Comparison of ENCODE assay signal across 7 mouse cellular contexts in genomic region chr11:69579128-69580017, GRCm38 (mm10). TPM values are rescaled to one million over a fixed set of nuclear protein-coding genes. Genes with fewer than 3 reads are reported as not detected.
A peak's percentile ranks its signal among the peaks of the same experiment; 100 is the strongest.
DNase-seq lines count a peak whose midpoint lies in the region; ATAC-seq and TF ChIP-seq lines count a peak whose summit lies in the region.

No protein-coding gene starts in this region.

- H3K4me1 ChIP-seq in embryonic facial prominence, embryonic 10.5 days, result peaks cover 46% of the 10 kb centered on the region
- no peaks in the 10 kb centered on the region for H3K4me1 ChIP-seq in intestine, postnatal 0 days (replicated peaks; ENCODE audit: control insufficient read depth, insufficient read depth, low read length)
- peaks cover 43% of the 10 kb centered on the region for H3K4me1 ChIP-seq in midbrain, embryonic 12.5 days
- H3K4me1 ChIP-seq in small intestine, adult 2 months (ENCODE audit: control insufficient read depth, insufficient read depth, insufficient read length, low read length), result peaks cover 14% of the 10 kb centered on the region; the same call in 1 of the 2 replicates

- no peaks in the 10 kb centered on the region for H3K27me3 ChIP-seq in embryonic facial prominence, embryonic 10.5 days (replicated peaks; ENCODE audit: low read depth, poor library complexity, severe bottlenecking)
- H3K27me3 ChIP-seq in intestine, postnatal 0 days (replicated peaks; ENCODE audit: control insufficient read depth, insufficient read depth, low read length), result no peaks in the 10 kb centered on the region
- H3K27me3 ChIP-seq in midbrain, embryonic 12.5 days, result no peaks in the 10 kb centered on the region
- no peaks in the 10 kb centered on the region for H3K27me3 ChIP-seq in small intestine, adult 2 months (ENCODE audit: control insufficient read depth, insufficient read depth, low read length)

- peak; percentile 87 for ATAC-seq in intestine, postnatal 0 days
- ATAC-seq in midbrain, embryonic 12.5 days (ENCODE audit: low FRiP score, low read depth), result peak; percentile 85

- peak overlapping the region; percentile 91 for H3K4me3 ChIP-seq in embryonic facial prominence, embryonic 10.5 days
- peak overlapping the region; percentile 80 for H3K4me3 ChIP-seq in intestine, postnatal 0 days (ENCODE audit: low read depth, low read length)
- H3K4me3 ChIP-seq in midbrain, embryonic 12.5 days, result peak overlapping the region; percentile 82
- peak overlapping the region; percentile 85 for H3K4me3 ChIP-seq in small intestine, adult 2 months (ENCODE audit: low read depth, low read length)

- no peaks in the 10 kb centered on the region for H3K9me3 ChIP-seq in embryonic facial prominence, embryonic 10.5 days
- no peaks in the 10 kb centered on the region for H3K9me3 ChIP-seq in intestine, postnatal 0 days (ENCODE audit: control insufficient read depth)
- no peaks in the 10 kb centered on the region for H3K9me3 ChIP-seq in midbrain, embryonic 12.5 days

- intact Hi-C loops in left cerebral cortex, postnatal 4 days (cut with DNase I), result no loop called here

- peak; percentile 97 for DNase-seq in adrenal gland, postnatal 10 days
- peak; percentile 98 for DNase-seq in embryonic facial prominence, embryonic 10.5 days (ENCODE audit: low spot score)
- DNase-seq in gonadal fat pad, adult 2 months (ENCODE audit: low read depth), result peak; percentile 95
- DNase-seq in left cerebral cortex, postnatal 4 days, result peak; percentile 96

- peak overlapping the region; percentile 64 for H3K9ac ChIP-seq in intestine, postnatal 0 days (ENCODE audit: low read depth, low read length)
- H3K9ac ChIP-seq in midbrain, embryonic 12.5 days (replicated peaks), result peak overlapping the region; percentile 82

- peak; percentile 55; the same call in 1 of the 2 replicates for TF ChIP-seq POLR2A in small intestine, adult 2 months (IDR thresholded peaks at IDR 0.05; ENCODE audit: low read depth, low read length)

- 3% methylated on average over 39 of the region's 39 CpGs for WGBS in embryonic facial prominence, embryonic 10.5 days
- under 1% methylated on average over 39 of the region's 39 CpGs for WGBS in intestine, postnatal 0 days
- 2% methylated on average over 39 of the region's 39 CpGs for WGBS in midbrain, embryonic 12.5 days
- under 1% methylated on average over 39 of the region's 39 CpGs for WGBS in small intestine, adult 2 months

- peak; percentile 100 for TF ChIP-seq CTCF in intestine, postnatal 0 days (IDR thresholded peaks at IDR 0.05; ENCODE audit: low read depth)
- TF ChIP-seq CTCF in small intestine, adult 2 months (IDR thresholded peaks at IDR 0.05; ENCODE audit: extremely low read depth, insufficient read length, insufficient replicate concordance, low read depth, low read length), result peak; percentile 100

- peak overlapping the region; percentile 93 for H3K27ac ChIP-seq in embryonic facial prominence, embryonic 10.5 days (replicated peaks)
- peak overlapping the region; percentile 94 for H3K27ac ChIP-seq in intestine, postnatal 0 days (ENCODE audit: low read depth, low read length)
- peak overlapping the region; percentile 94 for H3K27ac ChIP-seq in midbrain, embryonic 12.5 days (replicated peaks)
- H3K27ac ChIP-seq in small intestine, adult 2 months (ENCODE audit: insufficient read depth, low read depth, low read length), result peak overlapping the region; percentile 87

- H3K4me2 ChIP-seq in intestine, postnatal 0 days (replicated peaks; ENCODE audit: low read depth), result peak overlapping the region; percentile 94
- peak overlapping the region; percentile 87 for H3K4me2 ChIP-seq in midbrain, embryonic 12.5 days (replicated peaks)

- peaks cover 51% of the 10 kb centered on the region for H3K36me3 ChIP-seq in embryonic facial prominence, embryonic 10.5 days (replicated peaks)
- H3K36me3 ChIP-seq in intestine, postnatal 0 days (ENCODE audit: control insufficient read depth, insufficient read depth), result peaks cover 3% of the 10 kb centered on the region; the same call in 1 of the 2 replicates
- H3K36me3 ChIP-seq in midbrain, embryonic 12.5 days, result peaks cover 6% of the 10 kb centered on the region
- peaks cover 3% of the 10 kb centered on the region; the same call in 1 of the 2 replicates for H3K36me3 ChIP-seq in small intestine, adult 2 months (ENCODE audit: control insufficient read depth, insufficient read depth, low read length)

RNA-seq across cellular contexts. Expression of gene Wrap53, which starts 0.7 kb away (rescaled TPM):
- total RNA-seq in adrenal gland, postnatal 10 days (2021), result 10 to 100 TPM in 1 of 2 experiments, 1 to 10 TPM in 1; 8.1 to 12.5 TPM
- polyA plus RNA-seq in embryonic facial prominence, embryonic 10.5 days (2016; fragmentation: Nextera tagmentation; extraction: Ambion mirVana), result 41.6 and 43.5 TPM in 2 replicates
- 13.1 and 14.9 TPM in 2 replicates for polyA plus RNA-seq in gonadal fat pad, adult 2 months (2012; rRNA removed)
- polyA plus RNA-seq in intestine, postnatal 0 days (2015; fragmentation: Nextera tagmentation; extraction: Ambion mirVana), result 14.3 and 14.7 TPM in 2 replicates
- total RNA-seq in left cerebral cortex, postnatal 4 days (2021), result 1 to 10 TPM; 8.5 to 8.6 TPM
- polyA plus RNA-seq in midbrain, embryonic 12.5 days (2016; fragmentation: Nextera tagmentation; extraction: Ambion mirVana), result 29.6 and 33.2 TPM in 2 replicates
- polyA plus RNA-seq in small intestine, adult 2 months (2012; rRNA removed), result 11.4 and 20.2 TPM in 2 replicates

RNA-seq across cellular contexts. Expression of gene Trp53, which starts 0.8 kb away (rescaled TPM):
- 10 to 100 TPM; 59.9 to 75.9 TPM for total RNA-seq in adrenal gland, postnatal 10 days (2021)
- polyA plus RNA-seq in embryonic facial prominence, embryonic 10.5 days (2016; fragmentation: Nextera tagmentation; extraction: Ambion mirVana), result 219 and 225 TPM in 2 replicates
- polyA plus RNA-seq in gonadal fat pad, adult 2 months (2012; rRNA removed), result 58.2 and 62.0 TPM in 2 replicates
- 48.0 and 49.6 TPM in 2 replicates for polyA plus RNA-seq in intestine, postnatal 0 days (2015; fragmentation: Nextera tagmentation; extraction: Ambion mirVana)
- 10 to 100 TPM; 38.0 to 39.1 TPM for total RNA-seq in left cerebral cortex, postnatal 4 days (2021)
- 109 and 117 TPM in 2 replicates for polyA plus RNA-seq in midbrain, embryonic 12.5 days (2016; fragmentation: Nextera tagmentation; extraction: Ambion mirVana)
- 28.2 and 57.1 TPM in 2 replicates for polyA plus RNA-seq in small intestine, adult 2 months (2012; rRNA removed)

RNA-seq across cellular contexts. Expression of gene Efnb3, which starts 19.4 kb away (rescaled TPM):
- 1 to 10 TPM; 2.2 to 3.8 TPM for total RNA-seq in adrenal gland, postnatal 10 days (2021)
- 29.5 and 29.8 TPM in 2 replicates for polyA plus RNA-seq in embryonic facial prominence, embryonic 10.5 days (2016; fragmentation: Nextera tagmentation; extraction: Ambion mirVana)
- 0.93 and 1.1 TPM in 2 replicates for polyA plus RNA-seq in gonadal fat pad, adult 2 months (2012; rRNA removed)
- 4.4 and 4.6 TPM in 2 replicates for polyA plus RNA-seq in intestine, postnatal 0 days (2015; fragmentation: Nextera tagmentation; extraction: Ambion mirVana)
- total RNA-seq in left cerebral cortex, postnatal 4 days (2021), result 100 to 1,000 TPM; 180 to 225 TPM
- polyA plus RNA-seq in midbrain, embryonic 12.5 days (2016; fragmentation: Nextera tagmentation; extraction: Ambion mirVana), result 78.3 and 84.6 TPM in 2 replicates
- 0.79 and 1.5 TPM in 2 replicates for polyA plus RNA-seq in small intestine, adult 2 months (2012; rRNA removed)

RNA-seq across cellular contexts. Expression of gene Atp1b2, which starts 26.4 kb away (rescaled TPM):
- total RNA-seq in adrenal gland, postnatal 10 days (2021), result 10 to 100 TPM; 38.6 to 52.9 TPM
- polyA plus RNA-seq in embryonic facial prominence, embryonic 10.5 days (2016; fragmentation: Nextera tagmentation; extraction: Ambion mirVana), result 3.2 TPM in 2 replicates
- polyA plus RNA-seq in gonadal fat pad, adult 2 months (2012; rRNA removed), result 12.5 and 18.1 TPM in 2 replicates
- 5.9 and 7.5 TPM in 2 replicates for polyA plus RNA-seq in intestine, postnatal 0 days (2015; fragmentation: Nextera tagmentation; extraction: Ambion mirVana)
- 100 to 1,000 TPM; 166 to 200 TPM for total RNA-seq in left cerebral cortex, postnatal 4 days (2021)
- polyA plus RNA-seq in midbrain, embryonic 12.5 days (2016; fragmentation: Nextera tagmentation; extraction: Ambion mirVana), result 11.4 and 15.2 TPM in 2 replicates
- polyA plus RNA-seq in small intestine, adult 2 months (2012; rRNA removed), result 2.5 and 4.5 TPM in 2 replicates

RNA-seq across cellular contexts. Expression of gene Dnah2, which starts 30.5 kb away (rescaled TPM):
- under 1 TPM; 0.30 TPM for total RNA-seq in adrenal gland, postnatal 10 days (2021)
- polyA plus RNA-seq in embryonic facial prominence, embryonic 10.5 days (2016; fragmentation: Nextera tagmentation; extraction: Ambion mirVana), result 1.3 and 1.4 TPM in 2 replicates
- 0.88 and 1.1 TPM in 2 replicates for polyA plus RNA-seq in gonadal fat pad, adult 2 months (2012; rRNA removed)
- 8.0 and 8.7 TPM in 2 replicates for polyA plus RNA-seq in intestine, postnatal 0 days (2015; fragmentation: Nextera tagmentation; extraction: Ambion mirVana)
- total RNA-seq in left cerebral cortex, postnatal 4 days (2021), result 1 to 10 TPM; 9.3 to 9.7 TPM
- polyA plus RNA-seq in midbrain, embryonic 12.5 days (2016; fragmentation: Nextera tagmentation; extraction: Ambion mirVana), result 1.9 and 2.3 TPM in 2 replicates
- 0.22 and 0.23 TPM in 2 replicates for polyA plus RNA-seq in small intestine, adult 2 months (2012; rRNA removed)

Comparison
In these comparisons a context has a peak if more than half of its experiments do, and no peak if none do; other contexts are left out.
1. Peak in every context shown above with its lines: DNase-seq, ATAC-seq, H3K4me3 ChIP-seq and H3K27ac ChIP-seq.